Mouse (Mus musculus) adrenal gland, adult 8-10 months (tissue): ENCODE measurements at regions not wholly inside any gene's neighbourhood (a gene's known extent, or its start where the extent isn't known, plus 50 kb on each side); places are given as distances from the start of the nearest gene placed in this dataset.

ENCODE experiments used
- DNase-seq: peaks from one replicate; pipeline ENCODE4 v3.0.0; 2022

- no peak for DNase-seq
Observed at GRCm38 (mm10) chr4:82160233-82160632, 545.3 kb downstream of the Nfib start.

DNA sequence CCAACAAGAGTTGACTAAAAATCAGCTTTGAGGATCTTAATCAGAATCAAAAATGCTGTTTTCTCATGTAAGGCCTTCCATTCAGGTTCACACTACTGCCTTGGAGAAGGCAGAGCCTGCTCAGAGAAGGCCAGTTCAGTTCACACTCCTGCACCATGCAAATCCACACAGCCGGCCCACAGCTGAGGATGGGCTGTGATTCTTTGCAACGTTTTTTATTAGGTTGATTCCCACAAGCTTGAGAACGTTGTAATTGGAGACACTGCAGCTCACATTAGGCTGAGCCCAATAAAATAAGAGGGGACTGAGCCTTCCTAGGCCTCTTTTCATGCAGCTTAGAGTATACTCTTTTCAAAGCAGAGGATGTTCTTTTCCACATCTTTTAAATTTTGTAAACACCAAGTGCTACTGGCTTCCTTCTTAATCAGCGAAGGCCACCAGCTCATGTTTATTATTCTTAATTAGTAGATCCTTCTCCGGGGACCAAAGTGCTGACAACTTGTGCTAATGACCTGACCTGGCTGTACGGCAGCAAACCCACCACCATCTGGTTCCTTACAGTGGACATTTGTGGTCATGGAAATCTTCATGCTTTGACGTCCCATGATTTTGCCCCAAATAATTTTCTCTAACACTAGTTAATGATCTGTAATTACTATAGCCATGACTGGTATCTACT lies 549.8 kb downstream of the Nfib start:
- no peak for DNase-seq

DNA sequence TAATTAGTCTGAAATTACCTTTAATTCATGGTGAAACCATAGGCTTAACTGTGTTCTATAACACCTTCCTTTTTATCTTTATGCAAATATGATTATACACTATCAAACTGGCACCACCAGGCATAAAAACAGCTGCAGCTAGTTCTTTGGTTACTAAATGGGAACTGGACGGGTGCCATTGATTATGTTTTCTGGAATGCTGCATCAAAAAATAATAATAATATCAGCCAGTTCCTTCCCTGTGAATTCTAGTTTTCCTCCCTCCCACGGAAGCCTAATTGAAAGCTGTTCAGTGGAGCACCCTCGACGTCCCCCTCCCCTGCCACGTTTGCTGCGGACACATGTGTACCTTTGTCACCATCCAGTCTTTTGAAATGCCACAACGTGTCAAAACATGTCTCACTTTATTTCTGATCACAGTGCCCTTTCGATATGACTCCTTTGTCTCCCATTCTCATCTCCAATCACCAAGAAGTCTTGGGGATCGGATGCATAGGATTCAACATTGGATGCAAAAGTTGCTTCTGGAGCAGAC lies 551.5 kb downstream of the Nfib start:
- no peak for DNase-seq

DNA sequence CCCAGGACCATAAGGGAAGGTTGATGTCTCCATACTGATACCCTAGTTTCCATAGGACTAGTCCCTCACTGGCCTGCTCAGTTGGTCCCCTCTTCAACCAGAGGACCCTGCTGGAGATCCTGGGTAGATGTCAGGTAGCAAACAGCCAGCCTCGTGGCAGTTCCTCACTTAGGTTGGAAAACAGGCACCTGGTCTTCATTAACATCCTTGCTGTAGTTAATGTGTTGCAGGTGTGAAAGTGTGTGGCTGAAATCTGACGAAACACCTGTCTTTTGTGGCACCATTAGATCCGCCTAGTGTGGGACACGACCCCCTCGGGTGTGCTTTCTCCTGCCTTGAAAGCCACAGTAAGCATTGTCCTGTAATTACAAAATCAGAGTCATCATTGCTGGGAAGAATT lies 551.9 kb downstream of the Nfib start:
- no peak for DNase-seq

DNA sequence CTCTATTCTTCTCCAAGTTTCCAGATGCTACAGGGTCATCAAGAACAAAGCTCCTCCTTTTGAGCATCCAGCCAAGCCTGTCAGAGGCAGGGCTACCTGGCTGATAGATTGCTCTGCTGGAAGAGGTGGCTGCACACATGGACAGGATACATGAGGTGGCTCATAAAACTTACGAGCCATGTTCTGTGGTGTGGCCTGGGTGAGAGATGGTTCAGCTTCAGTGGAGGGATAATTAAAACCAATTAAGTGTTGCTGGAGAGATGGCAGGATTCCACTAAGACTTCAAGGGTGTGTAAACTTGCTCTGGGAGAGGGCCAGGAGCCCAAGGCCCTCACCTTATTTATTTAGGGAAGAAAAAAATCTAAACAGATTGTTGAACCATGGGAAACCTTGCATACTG lies 555.6 kb downstream of the Nfib start:
- no peak for DNase-seq

DNA sequence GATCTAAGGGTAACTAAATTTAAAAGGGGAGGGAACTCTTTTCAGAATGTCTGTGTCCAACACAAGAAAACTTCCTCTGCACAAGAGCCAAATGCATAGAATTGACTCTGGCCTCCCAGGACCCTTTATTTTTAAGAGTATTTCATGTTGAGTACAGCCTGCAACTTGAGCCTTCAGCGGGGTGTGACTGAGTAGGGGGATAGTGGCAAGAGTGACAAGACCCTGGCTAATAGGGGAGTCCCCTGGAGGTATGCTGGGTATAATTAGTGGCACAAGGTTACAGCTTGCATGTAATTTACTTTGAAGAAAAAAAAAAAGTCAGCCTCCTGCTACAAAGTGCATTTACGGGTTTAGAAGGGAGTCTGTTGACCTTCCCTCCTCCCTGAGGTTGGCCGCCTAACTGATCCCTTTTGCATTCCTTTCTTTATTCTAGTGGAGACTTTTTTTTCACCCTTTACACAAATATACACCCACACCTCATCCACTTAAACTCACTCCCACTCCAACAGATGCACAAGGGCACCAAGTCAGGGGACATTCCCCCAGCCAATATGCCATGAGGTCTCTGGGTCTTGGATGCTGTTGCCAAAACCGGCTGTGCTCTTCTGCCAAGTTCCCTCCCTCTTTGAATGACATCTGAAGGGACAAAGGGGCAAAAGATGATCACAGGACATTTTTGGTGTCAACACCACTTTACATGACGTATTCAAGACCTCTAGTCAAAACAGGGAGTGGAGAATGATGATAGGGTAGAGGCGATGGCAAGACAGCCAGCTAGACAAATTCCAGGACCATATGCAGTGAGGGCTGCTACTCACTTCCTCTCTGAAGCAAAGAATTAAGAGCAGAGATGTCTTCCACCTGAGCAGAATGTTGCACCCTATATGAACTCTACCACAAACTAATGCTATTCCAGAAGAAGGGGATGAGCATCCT lies 557.2 kb downstream of the Nfib start:
- DNase-seq: no peak

GRCm38 (mm10) chr4:82142391-82142790 lies 563.2 kb downstream of the Nfib start:
- DNase-seq: no peak

DNA sequence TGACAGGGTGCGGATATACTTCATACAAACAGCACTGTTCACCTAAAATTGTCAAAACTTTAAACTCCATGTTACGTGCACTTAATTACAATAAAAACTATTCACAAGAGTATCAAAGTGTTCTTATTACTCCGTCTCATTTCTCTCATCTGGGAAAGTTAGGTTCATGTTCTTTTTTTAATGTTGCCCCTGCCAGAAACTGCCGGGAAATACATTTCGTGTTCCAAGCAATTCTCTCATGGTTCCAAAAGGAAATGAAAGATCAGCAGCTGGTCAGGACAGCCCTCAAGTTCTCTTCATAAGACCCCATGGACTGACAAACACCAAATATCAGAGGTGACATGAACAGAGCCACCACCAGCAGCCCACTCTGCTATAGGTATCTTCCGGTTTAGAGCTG lies 565.7 kb downstream of the Nfib start:
- no peak for DNase-seq

DNA sequence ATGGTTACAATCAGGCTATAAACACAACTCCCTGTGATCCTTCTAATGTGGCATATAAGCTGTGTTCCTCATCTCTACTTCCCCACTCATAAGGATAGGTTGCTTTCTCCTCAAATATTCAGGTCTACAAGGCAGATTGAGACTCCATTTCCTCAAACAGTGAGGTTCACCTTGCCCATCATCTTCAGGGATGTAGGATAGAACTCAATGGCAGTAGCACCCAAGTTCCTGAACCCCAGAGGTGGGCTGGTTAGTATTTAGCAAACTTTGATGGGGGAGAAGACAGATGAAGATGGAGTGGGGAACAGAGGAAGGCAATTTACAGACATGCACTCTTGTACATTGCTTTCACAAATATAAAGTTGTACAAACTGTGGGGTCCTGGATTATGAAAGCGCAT lies 566.5 kb downstream of the Nfib start:
- DNase-seq: no peak

DNA sequence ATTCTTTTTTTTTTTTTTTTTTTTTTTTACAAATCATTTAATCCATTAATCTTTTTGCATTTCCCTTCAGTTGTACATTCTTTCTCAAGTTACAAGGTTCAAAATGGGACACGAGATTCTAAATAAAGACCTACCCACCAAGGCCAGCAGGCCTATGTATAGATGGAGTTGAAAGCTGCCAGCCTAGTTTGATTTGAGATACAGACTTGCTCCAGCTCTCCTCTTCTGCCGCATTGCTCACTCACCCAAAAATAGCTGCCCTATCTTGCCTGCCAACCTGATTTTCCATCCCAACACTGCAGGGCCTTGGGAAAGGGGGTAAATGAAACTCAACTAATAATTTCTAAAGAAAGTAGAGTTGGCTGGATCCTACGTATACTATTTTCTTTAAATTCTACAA lies 572.7 kb downstream of the Nfib start:
- DNase-seq: no peak

GRCm38 (mm10) chr4:82132326-82132725 lies 573.2 kb downstream of the Nfib start:
- DNase-seq: no peak

GRCm38 (mm10) chr4:82129471-82129870 lies 576.1 kb downstream of the Nfib start:
- DNase-seq: no peak

GRCm38 (mm10) chr4:82123733-82124132 lies 581.8 kb downstream of the Nfib start:
- DNase-seq: no peak

GRCm38 (mm10) chr4:82123101-82123500 lies 582.4 kb downstream of the Nfib start:
- no peak for DNase-seq

DNA sequence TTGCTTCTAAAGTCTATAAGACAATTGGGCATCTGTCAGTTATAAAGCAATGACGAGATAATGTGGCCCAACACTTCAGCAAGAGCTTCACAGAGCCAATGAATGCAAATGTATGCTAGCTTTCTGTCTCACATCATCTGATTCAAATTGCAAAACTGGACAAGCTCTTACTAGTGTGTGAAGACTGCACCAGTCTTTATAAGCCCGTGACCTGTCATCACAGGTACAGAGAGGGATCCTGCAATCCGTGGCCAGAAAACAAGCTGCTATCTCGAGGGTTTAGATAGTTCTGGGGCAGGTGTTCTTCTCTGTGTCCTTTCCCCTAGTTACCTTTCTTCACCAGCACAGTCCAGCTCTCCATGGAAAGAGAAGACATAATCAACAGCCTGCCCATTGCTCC lies 584.8 kb downstream of the Nfib start:
- no peak for DNase-seq

GRCm38 (mm10) chr4:82120326-82120725 lies 585.2 kb downstream of the Nfib start:
- DNase-seq: no peak

GRCm38 (mm10) chr4:82101837-82102236 lies 603.7 kb downstream of the Nfib start:
- DNase-seq: no peak

- no peak for DNase-seq
Observed at GRCm38 (mm10) chr4:82099970-82100368, 605.6 kb downstream of the Nfib start.

DNA sequence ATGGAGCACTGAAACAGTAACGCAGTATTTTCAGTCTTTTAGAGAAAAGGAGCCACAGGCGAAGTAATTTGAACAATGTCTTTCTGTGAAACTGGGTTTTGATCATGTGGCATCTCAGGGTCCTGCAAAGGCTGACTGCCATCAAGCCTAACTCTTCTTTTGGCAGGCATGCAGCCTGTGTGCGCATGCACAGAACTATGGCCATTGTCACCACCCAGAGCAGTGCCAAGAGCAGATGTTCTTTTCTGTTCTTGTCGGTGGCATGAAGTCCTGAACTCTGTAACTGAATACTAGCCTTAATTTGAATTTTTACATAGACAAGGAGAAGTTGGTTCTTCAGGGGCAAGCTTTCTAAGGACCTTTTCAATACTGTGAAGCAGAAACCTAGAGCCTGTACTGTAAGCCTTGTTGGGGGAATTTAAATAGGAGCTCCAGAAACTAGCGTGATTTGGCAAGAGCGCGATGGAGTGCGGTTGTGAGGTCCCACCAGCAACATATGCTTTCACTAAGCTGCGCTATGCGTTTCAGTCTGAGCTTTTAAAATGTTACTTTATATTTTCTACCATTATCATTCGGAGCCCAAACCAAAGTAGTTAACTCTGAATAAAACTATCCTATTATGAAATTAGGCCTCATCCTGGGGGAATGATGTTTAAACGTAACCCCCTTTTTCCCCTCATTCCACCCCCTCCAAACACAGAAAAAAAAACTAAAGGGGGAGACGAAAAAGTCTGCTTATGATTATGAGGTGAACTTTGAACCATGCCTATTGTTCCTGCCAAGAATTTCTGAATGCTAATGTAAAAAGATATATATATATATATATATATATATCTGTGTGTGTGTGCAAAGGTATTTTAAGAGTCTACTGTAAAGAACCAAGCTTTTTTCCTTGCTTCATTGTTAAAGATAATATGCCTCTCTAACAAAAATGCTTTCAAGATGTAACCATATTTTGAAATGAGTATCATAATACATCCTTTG lies 606.3 kb downstream of the Nfib start:
- DNase-seq: no peak

GRCm38 (mm10) chr4:82092296-82093230 lies 613.0 kb downstream of the Nfib start:
- no peak for DNase-seq

- no peak for DNase-seq
Observed at GRCm38 (mm10) chr4:82089657-82090056, 615.9 kb downstream of the Nfib start.
